Mouse (Mus musculus) CD8-positive naive resting alpha-beta T cell, adult 2 months (primary cell): Measurements from ENCODE around the gene Cnot11.
"Not testable (repeated sequence)": the region's sequence is repeated elsewhere in the genome, so short reads cannot be mapped to it uniquely, and the experiment has no call there.

Experiments
- DNase-seq, 2 experiments: peaks; one replicate each; pipeline ENCODE4 v3.0.0; 2022; ENCODE audit warnings: low read depth in 2 of 2, low spot score in 2 of 2

The Cnot11 gene

GRCm38 (mm10) chr1:39577253-39577705 is 42.5 kb downstream of the Cnot11 start, which contains the start of gene Rnf149:
TSS of gene Rnf149 (minus strand) at chr1:39577405.
- DNase-seq = peak; percentile 98

- no peak for DNase-seq
These were observed 43.7 kb downstream of the Cnot11 start for GRCm38 (mm10) chr1:39578446-39578845.

- no peak for DNase-seq
These were observed 44.3 kb downstream of the Cnot11 start for GRCm38 (mm10) chr1:39579139-39579538.

- DNase-seq = no peak
These were observed 46.4 kb downstream of the Cnot11 start for GRCm38 (mm10) chr1:39581215-39581614.

DNA sequence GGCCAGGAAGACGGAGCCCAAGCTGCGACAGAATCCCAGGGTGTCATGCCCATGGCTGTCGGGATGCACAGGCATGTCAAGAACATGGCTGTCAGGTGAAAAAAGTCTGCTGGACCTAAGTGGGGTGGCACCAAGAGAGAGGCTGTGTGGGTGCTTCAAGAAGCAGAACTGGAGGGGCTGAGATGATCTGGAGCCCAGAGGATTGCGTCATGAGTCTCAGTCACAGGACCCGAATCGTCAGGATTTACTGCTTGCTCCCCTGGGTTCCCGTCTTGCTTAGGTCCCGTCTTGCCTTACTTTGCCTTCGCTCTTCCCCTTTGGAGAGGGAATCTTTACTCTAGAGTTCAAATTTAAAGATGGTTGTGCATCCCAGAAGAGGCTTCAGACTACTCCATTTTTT is 48.4 kb downstream of the Cnot11 start:
- no peak for DNase-seq

- no peak for DNase-seq
These were observed 50.6 kb downstream of the Cnot11 start for GRCm38 (mm10) chr1:39585416-39585815.

DNA sequence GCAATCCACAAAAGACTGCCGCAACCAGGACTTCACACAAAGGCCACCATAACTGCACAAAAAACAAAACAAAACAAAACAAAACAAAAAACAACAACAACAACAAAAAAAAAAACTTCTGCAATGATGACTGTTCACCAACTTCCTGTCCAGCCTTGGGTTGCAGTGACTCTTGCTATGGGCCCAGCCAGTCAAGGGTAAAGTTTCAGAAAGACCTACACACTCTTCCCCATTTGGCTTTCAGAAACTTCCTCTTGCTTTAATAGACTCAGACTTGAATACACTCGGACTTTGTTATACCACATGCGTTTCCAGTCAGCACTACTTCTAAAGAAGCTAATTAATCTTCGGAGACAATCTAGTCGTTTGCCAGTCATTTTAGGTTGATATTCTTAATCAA is 55.4 kb downstream of the Cnot11 start:
- DNase-seq = no peak

DNA sequence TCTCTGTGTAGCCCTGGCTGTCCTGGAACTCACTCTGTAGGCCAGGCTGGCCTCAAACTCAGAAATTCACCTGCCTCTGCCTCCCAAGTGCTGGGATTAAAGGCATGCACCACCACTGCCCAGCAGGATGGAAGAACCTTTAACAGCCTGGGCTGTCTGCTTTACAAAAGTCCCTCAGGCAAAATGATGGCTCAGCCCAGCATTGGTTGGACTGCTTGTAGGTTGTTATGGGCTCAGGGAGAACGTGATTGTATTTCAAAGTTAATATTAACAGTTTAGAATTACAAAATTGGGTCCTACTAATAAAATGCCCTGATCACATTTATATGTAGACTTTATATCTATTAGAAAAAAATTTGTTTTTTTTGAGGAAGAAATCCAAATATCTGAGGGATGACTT is 56.8 kb downstream of the Cnot11 start:
- DNase-seq = not testable (repeated sequence)

DNA sequence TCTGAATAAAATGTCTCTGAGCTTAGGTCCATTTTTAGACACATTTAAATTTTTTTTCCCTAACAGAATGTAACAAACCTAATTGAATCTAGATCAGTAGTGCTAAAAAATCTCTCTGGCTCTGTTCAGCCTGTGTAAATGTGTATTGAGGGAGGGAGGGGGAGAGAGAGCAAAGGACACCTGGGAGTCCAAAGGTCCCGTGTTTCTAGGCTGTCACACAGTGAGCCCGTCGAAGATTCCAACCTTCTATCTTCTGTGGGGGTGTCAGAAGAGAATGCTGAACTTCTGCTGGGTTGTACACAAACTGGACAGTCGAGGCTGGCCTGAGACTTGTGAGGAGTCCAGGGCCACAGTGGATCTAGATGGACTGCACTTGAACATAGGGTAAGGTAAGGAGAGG is 57.3 kb downstream of the Cnot11 start:
- no peak for DNase-seq

DNA sequence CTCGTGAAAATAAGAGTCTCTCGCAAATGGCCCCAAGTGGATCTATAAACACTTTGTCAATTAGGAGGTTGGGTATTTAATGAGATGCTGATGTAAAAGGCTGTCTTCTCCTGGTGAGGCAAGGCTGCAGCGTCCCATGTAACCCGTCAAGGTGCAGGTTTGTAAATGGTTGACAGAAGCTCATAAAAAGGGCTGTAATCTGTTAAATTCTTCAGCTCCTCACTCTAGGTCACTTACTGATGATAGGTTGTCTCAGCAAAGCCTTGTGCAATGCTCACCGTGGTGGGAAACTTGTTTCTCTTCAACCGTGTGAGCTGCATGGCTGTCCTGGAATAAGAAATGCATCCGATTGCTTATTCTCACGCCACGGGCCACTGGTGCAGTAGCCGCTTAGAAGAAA is 59.0 kb downstream of the Cnot11 start:
- DNase-seq = no peak
